Mouse (Mus musculus): ENCODE results near the gene Stub1. TPM values are rescaled to one million over a fixed set of nuclear protein-coding genes. Genes with fewer than 3 reads are reported as not detected.

Gene Stub1
- polyA plus RNA-seq, 1 experiment from 2014 or later = 353 TPM

GRCm38 (mm10) chr17:25837076-25837410 lies 3.8 kb upstream of the Stub1 start, which contains the start of gene Rhbdl1:
TSS of gene Rhbdl1 (minus strand) at chr17:25837295.
- H3K36me3 ChIP-seq (ENCODE audit: control insufficient read depth, insufficient read depth, low read length) = peaks cover 33% of the 10 kb centered on the region
- no peaks in the 10 kb centered on the region for H3K27me3 ChIP-seq (ENCODE audit: control insufficient read depth, insufficient read depth, low read length)
- no peak within 1 kb of the TSS for H3K27ac ChIP-seq (replicated peaks; ENCODE audit: low read depth, low read length)
- H3K9ac ChIP-seq (ENCODE audit: low read length) = peak within 1 kb of the TSS; percentile 47
- 1% methylated on average over 29 of the region's 29 CpGs for WGBS
- ATAC-seq (ENCODE audit: insufficient number of reproducible peaks, low FRiP score, low TSS enrichment, low read depth) = no peak
- DNase-seq (ENCODE audit: low spot score) = peak; percentile 71
- H3K4me1 ChIP-seq (ENCODE audit: control insufficient read depth, insufficient read depth, low read length) = peaks cover 19% of the 10 kb centered on the region
- H3K9me3 ChIP-seq (ENCODE audit: control insufficient read depth, low read length) = no peaks in the 10 kb centered on the region
- H3K4me2 ChIP-seq (ENCODE audit: low read depth, severe bottlenecking) = peak within 1 kb of the TSS; percentile 62
- H3K4me3 ChIP-seq (ENCODE audit: low read depth, low read length) = peak within 1 kb of the TSS; percentile 12

- H3K4me2 ChIP-seq (ENCODE audit: low read depth, severe bottlenecking) = peak overlapping the region; percentile 62
- ATAC-seq (ENCODE audit: insufficient number of reproducible peaks, low FRiP score, low TSS enrichment, low read depth) (no peak), DNase-seq (ENCODE audit: low spot score) (no peak)
- H3K9ac ChIP-seq (ENCODE audit: low read length) = peak overlapping the region; percentile 47
- H3K36me3 ChIP-seq (ENCODE audit: control insufficient read depth, insufficient read depth, low read length) = peaks cover 30% of the 10 kb centered on the region
- H3K27ac ChIP-seq (replicated peaks; ENCODE audit: low read depth, low read length) = no peak overlapping the region
- peaks cover 24% of the 10 kb centered on the region for H3K4me1 ChIP-seq (ENCODE audit: control insufficient read depth, insufficient read depth, low read length)
- peak overlapping the region; percentile 12 for H3K4me3 ChIP-seq (ENCODE audit: low read depth, low read length)
- WGBS = 26% methylated on average over 23 of the region's 23 CpGs
- no peaks in the 10 kb centered on the region for H3K27me3 ChIP-seq (ENCODE audit: control insufficient read depth, insufficient read depth, low read length)
- no peaks in the 10 kb centered on the region for H3K9me3 ChIP-seq (ENCODE audit: control insufficient read depth, low read length)
Measured at GRCm38 (mm10) chr17:25836397-25837075, 3.3 kb upstream of the Stub1 start.

GRCm38 (mm10) chr17:25835816-25836215 lies 2.6 kb upstream of the Stub1 start:
- ATAC-seq (ENCODE audit: insufficient number of reproducible peaks, low FRiP score, low TSS enrichment, low read depth) = no peak
- H3K27me3 ChIP-seq (ENCODE audit: control insufficient read depth, insufficient read depth, low read length) = no peaks in the 10 kb centered on the region
- H3K27ac ChIP-seq (replicated peaks; ENCODE audit: low read depth, low read length) = no peak overlapping the region
- no peak overlapping the region for H3K9ac ChIP-seq (ENCODE audit: low read length)
- WGBS = 91% methylated on average over 16 of the region's 16 CpGs
- no peaks in the 10 kb centered on the region for H3K9me3 ChIP-seq (ENCODE audit: control insufficient read depth, low read length)
- H3K4me3 ChIP-seq (ENCODE audit: low read depth, low read length) = no peak overlapping the region
- peaks cover 29% of the 10 kb centered on the region for H3K4me1 ChIP-seq (ENCODE audit: control insufficient read depth, insufficient read depth, low read length)
- no peak overlapping the region; the same call in 1 of the 2 replicates for H3K4me2 ChIP-seq (ENCODE audit: low read depth, severe bottlenecking)
- H3K36me3 ChIP-seq (ENCODE audit: control insufficient read depth, insufficient read depth, low read length) = peaks cover 31% of the 10 kb centered on the region
- DNase-seq (ENCODE audit: low spot score) = no peak

GRCm38 (mm10) chr17:25835301-25835700 lies 2.1 kb upstream of the Stub1 start:
- WGBS = 94% methylated on average over 7 of the region's 7 CpGs
- H3K4me2 ChIP-seq (ENCODE audit: low read depth, severe bottlenecking) = no peak overlapping the region
- no peak overlapping the region for H3K4me3 ChIP-seq (ENCODE audit: low read depth, low read length)
- DNase-seq (ENCODE audit: low spot score) = no peak
- peaks cover 29% of the 10 kb centered on the region for H3K4me1 ChIP-seq (ENCODE audit: control insufficient read depth, insufficient read depth, low read length)
- H3K27ac ChIP-seq (replicated peaks; ENCODE audit: low read depth, low read length) = no peak overlapping the region
- no peak overlapping the region for H3K9ac ChIP-seq (ENCODE audit: low read length)
- ATAC-seq (ENCODE audit: insufficient number of reproducible peaks, low FRiP score, low TSS enrichment, low read depth) = no peak
- H3K9me3 ChIP-seq (ENCODE audit: control insufficient read depth, low read length) = no peaks in the 10 kb centered on the region
- H3K36me3 ChIP-seq (ENCODE audit: control insufficient read depth, insufficient read depth, low read length) = peaks cover 31% of the 10 kb centered on the region
- H3K27me3 ChIP-seq (ENCODE audit: control insufficient read depth, insufficient read depth, low read length) = no peaks in the 10 kb centered on the region

- Histone ChIP-seq H3K9ac (ENCODE audit: low read length) (no peak overlapping the region), H3K27me3 (ENCODE audit: control insufficient read depth, insufficient read depth, low read length) (no peaks in the 10 kb centered on the region), H3K4me2 (ENCODE audit: low read depth, severe bottlenecking) (peak overlapping the region; percentile 89), H3K4me1 (ENCODE audit: control insufficient read depth, insufficient read depth, low read length) (peaks cover 32% of the 10 kb centered on the region), H3K36me3 (ENCODE audit: control insufficient read depth, insufficient read depth, low read length) (peaks cover 27% of the 10 kb centered on the region), H3K27ac (replicated peaks; ENCODE audit: low read depth, low read length) (no peak overlapping the region), H3K9me3 (ENCODE audit: control insufficient read depth, low read length) (no peaks in the 10 kb centered on the region), H3K4me3 (ENCODE audit: low read depth, low read length) (peak overlapping the region; percentile 81; the same call in 1 of the 2 replicates)
- WGBS = 87% methylated on average over 12 of the region's 12 CpGs
- no peak for ATAC-seq (ENCODE audit: insufficient number of reproducible peaks, low FRiP score, low TSS enrichment, low read depth)
- no peak for DNase-seq (ENCODE audit: low spot score)
Measured at GRCm38 (mm10) chr17:25834595-25835222, 1.5 kb upstream of the Stub1 start.

- 0 out of 2 replicates have a peak overlapping the region, but pooled peaks have one; percentile 87 for H3K27ac ChIP-seq (replicated peaks; ENCODE audit: low read depth, low read length)
- ATAC-seq (ENCODE audit: insufficient number of reproducible peaks, low FRiP score, low TSS enrichment, low read depth) = no peak
- H3K27me3 ChIP-seq (ENCODE audit: control insufficient read depth, insufficient read depth, low read length) = no peaks in the 10 kb centered on the region
- peaks cover 21% of the 10 kb centered on the region for H3K36me3 ChIP-seq (ENCODE audit: control insufficient read depth, insufficient read depth, low read length)
- peaks cover 35% of the 10 kb centered on the region for H3K4me1 ChIP-seq (ENCODE audit: control insufficient read depth, insufficient read depth, low read length)
- no peak for DNase-seq (ENCODE audit: low spot score)
- WGBS = 44% methylated on average over 6 of the region's 6 CpGs
- peak overlapping the region; percentile 68 for H3K9ac ChIP-seq (ENCODE audit: low read length)
- H3K4me3 ChIP-seq (ENCODE audit: low read depth, low read length) = peak overlapping the region; percentile 81
- H3K4me2 ChIP-seq (ENCODE audit: low read depth, severe bottlenecking) = peak overlapping the region; percentile 89
- no peaks in the 10 kb centered on the region for H3K9me3 ChIP-seq (ENCODE audit: control insufficient read depth, low read length)
Measured at GRCm38 (mm10) chr17:25833961-25834594, 874 bp upstream of the Stub1 start.

- peak; percentile 99 for DNase-seq (ENCODE audit: low spot score)
- no peaks in the 10 kb centered on the region for H3K9me3 ChIP-seq (ENCODE audit: control insufficient read depth, low read length)
- no peaks in the 10 kb centered on the region for H3K27me3 ChIP-seq (ENCODE audit: control insufficient read depth, insufficient read depth, low read length)
- H3K27ac ChIP-seq (replicated peaks; ENCODE audit: low read depth, low read length) = peak overlapping the region; percentile 87
- peak overlapping the region; percentile 92 for H3K4me2 ChIP-seq (ENCODE audit: low read depth, severe bottlenecking)
- under 1% methylated on average over 59 of the region's 77 CpGs for WGBS
- peaks cover 41% of the 10 kb centered on the region for H3K4me1 ChIP-seq (ENCODE audit: control insufficient read depth, insufficient read depth, low read length)
- peak overlapping the region; percentile 81 for H3K4me3 ChIP-seq (ENCODE audit: low read depth, low read length)
- H3K9ac ChIP-seq (ENCODE audit: low read length) = peak overlapping the region; percentile 87
- H3K36me3 ChIP-seq (ENCODE audit: control insufficient read depth, insufficient read depth, low read length) = peaks cover 19% of the 10 kb centered on the region
- ATAC-seq (ENCODE audit: insufficient number of reproducible peaks, low FRiP score, low TSS enrichment, low read depth) = peak; percentile 89
Measured at GRCm38 (mm10) chr17:25832436-25833290, 541 bp downstream of the Stub1 start.

Measured in limb, embryonic 11.5 days (tissue).